Mouse (Mus musculus): ENCODE results near the gene Sox4. TPM values are rescaled to one million over a fixed set of nuclear protein-coding genes. Genes with fewer than 3 reads are reported as not detected.

Sox4 gene
- polyA plus RNA-seq (2012; fragmentation: generic; extraction: Trizol), result 42.4 TPM
- long read RNA-seq, experiment 1, full-length matches to known transcripts, result 110 of 110 reads
- long read RNA-seq, experiment 1, partial matches to known transcripts, result 0 of 110 reads
- long read RNA-seq, experiment 1, other reads (novel, unspliced or antisense), result 0 of 110 reads
- long read RNA-seq, experiment 2, full-length matches to known transcripts, result 38 of 38 reads
- long read RNA-seq, experiment 2, partial matches to known transcripts, result 0 of 38 reads
- long read RNA-seq, experiment 2, other reads (novel, unspliced or antisense), result 0 of 38 reads

- Histone ChIP-seq H3K27me3 (ENCODE audit: control insufficient read depth, insufficient read depth, insufficient read length) (no peaks in the 10 kb centered on the region), H3ac (ENCODE audit: control insufficient read depth, insufficient read length, low read depth) (peak within 1 kb of the TSS; percentile 85), H3K79me2 (ENCODE audit: control insufficient read depth, insufficient read depth) (peaks cover 49% of the 10 kb centered on the region), H3K36me3 (ENCODE audit: control insufficient read depth, insufficient read depth) (peaks cover 13% of the 10 kb centered on the region), H3K4me3 (ENCODE audit: insufficient read depth, poor library complexity, severe bottlenecking) (peak within 1 kb of the TSS; percentile 92), H3K79me3 (ENCODE audit: low read depth) (peaks cover 40% of the 10 kb centered on the region)
- TF ChIP-seq MAX (IDR thresholded peaks at IDR 0.05), result peak; percentile 7
- peak; percentile 12 for TF ChIP-seq CEBPB (IDR thresholded peaks at IDR 0.05; ENCODE audit: low read depth)
- TF ChIP-seq MYOG (IDR thresholded peaks at IDR 0.05; ENCODE audit: control insufficient read depth, extremely low read depth, insufficient read length), result no peak
Observed at GRCm38 (mm10) chr13:28953581-28953991, at the start of gene Sox4. Gene Sox4, minus strand, starts transcription at chr13:28953713.

- Histone ChIP-seq H3K4me3 (ENCODE audit: insufficient read depth, poor library complexity, severe bottlenecking) (no peak overlapping the region), H3K79me2 (ENCODE audit: control insufficient read depth, insufficient read depth) (no peaks in the 10 kb centered on the region), H3K36me3 (ENCODE audit: control insufficient read depth, insufficient read depth) (no peaks in the 10 kb centered on the region), H3ac (ENCODE audit: control insufficient read depth, insufficient read length, low read depth) (no peak overlapping the region), H3K79me3 (ENCODE audit: low read depth) (no peaks in the 10 kb centered on the region), H3K27me3 (ENCODE audit: control insufficient read depth, insufficient read depth, insufficient read length) (no peaks in the 10 kb centered on the region)
- TF ChIP-seq MYOG (IDR thresholded peaks at IDR 0.05; ENCODE audit: control insufficient read depth, extremely low read depth, insufficient read length) (no peak), MAX (IDR thresholded peaks at IDR 0.05) (no peak), CTCF (IDR thresholded peaks at IDR 0.05; ENCODE audit: control insufficient read depth, insufficient read depth, insufficient read length) (no peak), FOSL1 (IDR thresholded peaks at IDR 0.05; ENCODE audit: insufficient read depth, low read length, poor library complexity, severe bottlenecking) (no peak), MYOD1 (IDR thresholded peaks at IDR 0.05; ENCODE audit: control insufficient read depth, insufficient read length, low read depth) (no peak), USF1 (IDR thresholded peaks at IDR 0.05; ENCODE audit: low read depth) (no peak), CEBPB (IDR thresholded peaks at IDR 0.05; ENCODE audit: low read depth) (no peak)
Observed at GRCm38 (mm10) chr13:28991899-28992664, 38.6 kb upstream of the Sox4 start.

DNA sequence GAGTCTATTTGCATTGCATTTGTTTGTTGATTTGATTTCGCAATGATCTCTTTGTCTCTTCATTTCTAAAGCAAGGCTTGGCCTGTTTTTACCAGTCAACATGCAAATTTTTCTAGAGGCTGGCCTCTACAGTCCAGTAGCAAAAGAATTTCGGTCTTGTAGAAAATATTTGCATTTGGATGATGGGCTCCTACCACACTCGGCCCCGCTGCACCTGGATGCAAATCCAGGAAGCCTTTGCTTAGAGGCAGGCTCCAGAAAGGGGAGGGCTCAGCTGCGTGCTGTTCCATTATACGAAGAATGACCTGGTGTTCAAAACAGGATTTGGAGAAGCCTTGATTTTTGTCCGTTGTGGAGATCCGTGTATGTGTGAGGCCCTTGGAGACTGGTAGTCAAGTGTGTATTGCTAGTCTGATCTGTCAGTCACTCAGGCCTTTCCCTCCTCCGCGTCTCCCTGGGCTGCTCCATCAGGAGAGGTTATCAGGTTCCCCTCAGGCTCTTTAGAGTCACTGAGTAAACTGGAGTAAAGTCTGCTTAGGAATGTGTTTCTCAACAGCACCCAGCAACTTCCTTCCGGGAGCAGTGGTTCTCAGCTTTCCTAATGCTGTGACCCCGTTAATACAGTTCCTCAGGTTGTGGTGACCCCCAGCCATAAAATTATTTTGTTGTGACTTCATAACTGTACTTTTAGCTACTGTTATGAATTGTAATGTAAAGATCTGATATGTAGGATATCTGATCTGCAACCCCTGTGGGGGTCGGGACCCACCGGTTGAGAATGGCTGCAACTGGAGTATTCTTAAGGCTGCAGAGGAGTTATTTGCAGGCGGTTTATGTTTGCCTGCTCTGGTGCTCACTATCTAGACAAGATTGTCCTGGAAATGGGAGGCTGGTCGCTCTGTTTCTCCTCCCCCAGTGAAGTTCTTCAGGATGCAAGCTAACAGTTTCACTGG, 35.5 kb upstream of the Sox4 start:
- no peak overlapping the region for H3ac ChIP-seq (ENCODE audit: control insufficient read depth, insufficient read length, low read depth)
- no peaks in the 10 kb centered on the region for H3K36me3 ChIP-seq (ENCODE audit: control insufficient read depth, insufficient read depth)
- peak; percentile 27 for TF ChIP-seq CEBPB (IDR thresholded peaks at IDR 0.05; ENCODE audit: low read depth)
- TF ChIP-seq USF1 (IDR thresholded peaks at IDR 0.05; ENCODE audit: low read depth), result no peak
- H3K79me2 ChIP-seq (ENCODE audit: control insufficient read depth, insufficient read depth), result no peaks in the 10 kb centered on the region
- H3K4me3 ChIP-seq (ENCODE audit: insufficient read depth, poor library complexity, severe bottlenecking), result no peak overlapping the region
- no peaks in the 10 kb centered on the region for H3K27me3 ChIP-seq (ENCODE audit: control insufficient read depth, insufficient read depth, insufficient read length)
- H3K79me3 ChIP-seq (ENCODE audit: low read depth), result no peaks in the 10 kb centered on the region

DNA sequence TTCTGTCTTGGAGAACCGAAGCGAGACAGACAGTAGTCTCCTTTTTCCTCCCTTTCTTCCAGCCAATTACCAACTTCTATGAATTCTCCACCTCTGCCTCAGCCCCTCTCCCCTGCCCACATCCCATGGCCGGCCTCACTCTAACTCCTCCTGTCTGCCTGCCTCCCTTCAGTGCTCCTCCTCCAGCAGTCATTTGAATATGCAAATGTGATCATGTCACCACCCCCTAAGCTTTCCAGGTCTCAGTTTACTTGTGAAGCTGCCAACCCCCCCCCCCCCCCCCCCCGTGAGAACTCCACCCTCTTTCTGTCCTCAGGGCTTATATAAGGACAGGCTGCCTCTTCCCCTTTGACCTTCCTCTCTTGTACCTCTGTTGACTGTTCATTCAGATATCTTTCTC, 27.2 kb upstream of the Sox4 start:
- Histone ChIP-seq H3K79me2 (ENCODE audit: control insufficient read depth, insufficient read depth) (no peaks in the 10 kb centered on the region), H3K36me3 (ENCODE audit: control insufficient read depth, insufficient read depth) (no peaks in the 10 kb centered on the region), H3K27me3 (ENCODE audit: control insufficient read depth, insufficient read depth, insufficient read length) (no peaks in the 10 kb centered on the region), H3K4me3 (ENCODE audit: insufficient read depth, poor library complexity, severe bottlenecking) (no peak overlapping the region), H3ac (ENCODE audit: control insufficient read depth, insufficient read length, low read depth) (no peak overlapping the region), H3K79me3 (ENCODE audit: low read depth) (no peaks in the 10 kb centered on the region)
- no peak for TF ChIP-seq USF1 (IDR thresholded peaks at IDR 0.05; ENCODE audit: low read depth)

- no peaks in the 10 kb centered on the region for H3K36me3 ChIP-seq (ENCODE audit: control insufficient read depth, insufficient read depth)
- no peak overlapping the region for H3K4me3 ChIP-seq (ENCODE audit: insufficient read depth, poor library complexity, severe bottlenecking)
- no peaks in the 10 kb centered on the region for H3K79me3 ChIP-seq (ENCODE audit: low read depth)
- no peaks in the 10 kb centered on the region for H3K27me3 ChIP-seq (ENCODE audit: control insufficient read depth, insufficient read depth, insufficient read length)
- TF ChIP-seq MYOD1 (IDR thresholded peaks at IDR 0.05; ENCODE audit: control insufficient read depth, insufficient read length, low read depth) (no peak), MYOG (IDR thresholded peaks at IDR 0.05; ENCODE audit: control insufficient read depth, extremely low read depth, insufficient read length) (no peak), USF1 (IDR thresholded peaks at IDR 0.05; ENCODE audit: low read depth) (no peak), CEBPB (IDR thresholded peaks at IDR 0.05; ENCODE audit: low read depth) (no peak), CTCF (IDR thresholded peaks at IDR 0.05; ENCODE audit: control insufficient read depth, insufficient read depth, insufficient read length) (no peak), MAX (IDR thresholded peaks at IDR 0.05) (no peak), FOSL1 (IDR thresholded peaks at IDR 0.05; ENCODE audit: insufficient read depth, low read length, poor library complexity, severe bottlenecking) (no peak)
- H3ac ChIP-seq (ENCODE audit: control insufficient read depth, insufficient read length, low read depth), result no peak overlapping the region
- no peaks in the 10 kb centered on the region for H3K79me2 ChIP-seq (ENCODE audit: control insufficient read depth, insufficient read depth)
Observed at GRCm38 (mm10) chr13:28975011-28975410, 21.5 kb upstream of the Sox4 start.

All from C2C12 (cell line).